Mouse (Mus musculus) A20 (cell line): ENCODE measurements around the gene Rai14.
A peak's percentile ranks its signal among the peaks of the same experiment; 100 is the strongest.

Experiments used
- DNase-seq: peaks from one replicate; pipeline ENCODE4 v3.0.0-alpha.2; 2011; ENCODE audit warnings: low read depth, low spot score

Gene Rai14

GRCm38 (mm10) chr15:10714409-10715138 is at the start of gene Rai14:
Rai14 (minus strand) TSS chr15:10714624.
- no peak for DNase-seq

- DNase-seq = no peak
Observed at GRCm38 (mm10) chr15:10761441-10761840, 47.0 kb upstream of the Rai14 start.

DNA sequence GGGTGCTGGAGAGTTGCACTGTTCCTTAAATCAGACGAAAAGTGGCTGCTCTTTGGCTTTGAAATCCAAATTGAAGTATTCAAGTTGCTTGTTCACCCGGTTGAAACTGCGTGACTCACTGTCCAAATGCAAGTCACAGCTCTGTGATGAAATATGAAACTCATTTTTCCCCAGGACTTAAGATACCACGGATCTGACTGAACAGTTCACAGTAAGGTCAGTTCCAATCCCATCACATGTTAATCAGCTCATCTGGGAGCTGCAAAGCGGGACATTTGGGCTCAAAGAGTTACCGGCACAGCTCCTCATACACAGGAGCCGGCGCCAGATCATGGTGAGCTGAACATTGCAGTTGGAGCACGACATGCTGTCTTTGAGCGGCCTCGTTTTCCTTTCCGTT is 45.6 kb upstream of the Rai14 start:
- DNase-seq = no peak

DNA sequence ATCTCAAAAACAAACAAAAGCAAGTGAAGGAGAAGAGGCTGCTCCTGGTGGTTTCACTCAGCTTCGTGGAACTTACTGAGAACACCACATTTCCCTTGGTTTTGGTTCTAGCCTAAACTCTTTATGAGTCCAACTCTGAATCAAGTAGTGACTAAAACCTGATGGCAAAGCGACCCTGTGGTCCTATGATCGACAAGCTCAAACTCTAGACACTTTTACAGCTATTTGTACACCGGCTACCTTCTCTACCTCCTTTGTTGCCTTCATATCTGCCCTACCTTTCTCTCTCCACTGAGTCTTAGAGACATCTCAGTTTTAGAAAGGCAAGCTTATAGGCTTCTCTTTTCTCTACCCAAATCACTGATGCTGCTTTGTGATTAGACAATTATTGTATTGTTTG is 45.0 kb upstream of the Rai14 start:
- no peak for DNase-seq

GRCm38 (mm10) chr15:10758808-10759207 is 44.4 kb upstream of the Rai14 start:
- no peak for DNase-seq

DNA sequence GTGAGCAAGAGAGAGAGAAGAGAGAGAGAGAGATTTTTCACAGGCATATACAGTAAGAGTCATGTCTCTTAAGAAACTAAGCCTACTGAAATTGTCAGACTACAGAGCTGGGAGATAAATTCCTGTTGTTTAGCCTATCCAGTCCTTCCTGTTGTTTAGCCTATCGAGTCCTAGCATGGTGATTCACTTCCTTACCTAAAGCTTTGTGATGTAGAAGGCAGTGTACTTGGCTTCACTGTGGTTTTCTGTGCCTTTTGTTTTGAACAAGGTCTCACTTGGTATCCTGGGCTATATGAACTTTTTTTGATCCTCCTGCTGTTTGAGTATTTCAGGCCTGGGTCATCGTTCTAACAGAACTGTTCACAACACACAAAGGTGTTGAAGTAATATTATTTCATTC is 36.7 kb upstream of the Rai14 start:
- no peak for DNase-seq

GRCm38 (mm10) chr15:10750339-10750738 is 35.9 kb upstream of the Rai14 start:
- no peak for DNase-seq

DNA sequence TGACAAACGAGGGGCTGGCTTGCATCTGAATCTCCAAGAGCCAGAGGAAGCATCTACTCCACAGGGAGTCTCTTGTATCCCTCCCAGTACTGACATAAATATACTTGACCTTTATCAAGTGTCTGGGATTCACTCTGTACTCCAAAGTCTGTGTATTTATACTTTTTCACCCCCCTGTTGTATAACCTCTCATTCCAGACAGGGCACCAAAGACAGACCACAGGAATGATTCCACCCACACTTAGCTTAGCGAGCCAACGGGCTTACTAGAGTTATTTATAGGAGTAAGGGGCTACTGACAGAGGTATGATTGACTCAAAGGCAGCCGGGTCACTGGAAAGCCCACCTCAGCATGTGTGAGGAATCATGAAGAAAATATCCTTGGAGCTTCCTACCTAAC is 35.3 kb upstream of the Rai14 start:
- no peak for DNase-seq

DNA sequence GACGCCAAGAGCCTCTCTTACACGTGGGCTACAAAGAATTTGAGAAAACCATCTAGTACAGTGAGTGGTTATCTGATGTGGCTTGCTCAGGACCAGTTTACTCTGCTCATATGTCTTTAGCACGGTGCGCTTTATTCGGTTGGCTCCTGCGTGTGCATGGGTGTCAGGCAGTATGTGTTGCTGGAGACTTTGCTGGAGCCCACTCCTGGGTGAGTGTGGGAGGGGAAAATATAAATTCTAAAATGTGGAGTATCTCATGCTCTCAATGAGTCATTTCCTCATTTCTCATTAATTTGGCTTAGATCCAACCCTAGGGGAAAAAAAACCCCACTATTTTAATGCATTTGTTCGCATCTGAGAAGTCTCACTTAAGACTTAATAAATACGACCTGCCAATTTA is 33.2 kb upstream of the Rai14 start:
- peak; percentile 3 for DNase-seq

- no peak for DNase-seq
Observed at GRCm38 (mm10) chr15:10747226-10747625, 32.8 kb upstream of the Rai14 start.

GRCm38 (mm10) chr15:10746303-10747051 is 32.1 kb upstream of the Rai14 start:
- DNase-seq = no peak

- no peak for DNase-seq
Observed at GRCm38 (mm10) chr15:10742441-10742840, 28.0 kb upstream of the Rai14 start.

DNA sequence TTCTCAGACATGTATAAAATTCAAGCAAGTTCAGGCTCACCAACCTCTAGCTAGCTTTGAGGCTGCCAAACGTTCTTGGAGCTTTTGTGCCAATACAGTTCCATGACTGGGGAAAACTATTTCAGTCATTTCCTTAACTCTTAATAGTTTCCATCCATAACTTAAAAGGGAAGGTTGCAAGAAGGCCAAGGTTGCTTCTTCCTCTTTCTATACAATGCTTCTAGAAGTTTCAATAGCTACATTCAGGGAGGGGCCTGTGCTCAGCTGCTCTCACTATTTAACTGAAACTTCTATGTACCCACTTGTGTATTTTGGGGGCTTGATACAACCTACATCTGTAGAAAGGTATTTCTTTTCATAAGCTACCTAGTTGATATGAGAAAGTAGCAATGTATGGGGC is 24.9 kb upstream of the Rai14 start:
- no peak for DNase-seq

- DNase-seq = no peak
Observed at GRCm38 (mm10) chr15:10738354-10739142, 24.1 kb upstream of the Rai14 start.

DNA sequence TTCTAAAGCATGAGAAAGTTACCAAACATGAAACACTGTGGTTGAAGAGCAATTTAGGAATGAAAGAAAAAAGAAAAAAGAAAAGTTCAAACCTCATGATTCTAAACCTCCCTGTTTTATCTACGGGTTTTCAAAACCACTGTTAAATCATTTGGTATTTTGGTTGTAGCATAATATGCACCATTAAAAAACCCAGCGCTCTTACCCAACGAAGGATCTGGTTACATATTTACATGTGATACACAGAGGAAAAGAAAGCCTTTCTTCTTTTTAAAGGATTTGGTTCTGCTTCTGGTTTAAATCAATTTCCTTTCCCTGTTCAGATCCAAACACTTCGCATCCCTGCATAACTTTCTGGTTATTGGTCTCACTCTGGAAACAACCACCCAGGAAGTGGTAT is 21.5 kb upstream of the Rai14 start:
- no peak for DNase-seq

GRCm38 (mm10) chr15:10735216-10735615 is 20.8 kb upstream of the Rai14 start:
- DNase-seq = no peak

DNA sequence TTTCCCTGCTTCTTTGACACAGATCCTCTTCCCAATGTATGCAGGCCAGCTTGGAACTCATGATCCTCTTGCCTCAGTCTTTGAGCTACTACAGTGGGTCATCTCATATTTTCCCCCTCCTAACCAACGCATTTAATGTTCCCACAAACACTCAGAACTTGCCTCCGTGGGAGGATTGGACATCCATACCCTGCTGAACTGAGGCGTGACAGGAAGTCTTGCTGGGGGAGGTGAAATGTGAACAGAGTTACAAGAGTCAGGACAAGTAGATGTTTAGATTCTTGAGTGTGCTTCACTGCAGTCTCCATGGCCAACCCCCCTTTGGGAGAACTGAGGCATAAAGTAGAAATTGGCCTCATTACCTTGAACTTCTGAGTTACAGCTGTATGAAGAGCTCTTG is 17.0 kb upstream of the Rai14 start:
- no peak for DNase-seq

DNA sequence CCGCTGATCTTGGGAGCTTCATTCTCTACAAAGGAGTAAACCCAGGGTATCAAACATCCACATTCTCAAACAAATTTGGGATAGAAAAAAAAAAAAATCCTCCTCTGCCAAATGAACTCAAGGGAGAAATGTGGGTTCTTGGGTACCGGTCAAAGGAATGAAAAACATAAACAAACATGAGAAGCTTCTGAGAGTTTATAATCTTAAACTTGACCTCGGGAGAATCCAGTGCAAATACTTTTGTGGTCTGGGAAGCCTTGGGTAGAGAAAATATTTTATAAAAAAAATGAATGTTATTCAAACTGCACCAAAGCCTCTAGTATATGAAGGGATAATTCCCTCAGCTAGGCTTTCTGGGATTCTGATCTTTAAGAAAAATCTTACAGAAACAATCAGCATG is 11.8 kb upstream of the Rai14 start:
- no peak for DNase-seq

- DNase-seq = no peak
Observed at GRCm38 (mm10) chr15:10724857-10725256, 10.4 kb upstream of the Rai14 start.

DNA sequence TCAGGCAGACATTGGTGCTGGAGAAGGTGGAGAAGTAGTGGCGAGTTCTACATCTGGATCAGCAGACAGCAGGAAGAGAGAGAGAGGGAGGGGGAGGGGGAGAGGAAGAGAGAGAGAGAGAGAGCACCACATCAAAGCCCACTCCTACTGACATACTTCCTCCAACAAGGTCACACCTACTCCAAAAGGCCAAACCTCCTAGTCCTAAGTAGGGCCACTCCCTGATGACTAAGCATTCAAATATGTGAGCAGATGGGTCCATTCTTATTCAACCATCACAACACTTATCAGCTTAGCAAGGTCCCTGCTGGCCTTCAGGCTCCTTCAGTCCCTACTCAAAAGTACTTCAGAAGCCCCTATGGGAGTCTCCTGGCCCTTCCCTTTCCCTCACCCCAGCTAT is 9.1 kb upstream of the Rai14 start:
- peak; percentile 2 for DNase-seq

GRCm38 (mm10) chr15:10722629-10723339 is 8.4 kb upstream of the Rai14 start:
- no peak for DNase-seq

DNA sequence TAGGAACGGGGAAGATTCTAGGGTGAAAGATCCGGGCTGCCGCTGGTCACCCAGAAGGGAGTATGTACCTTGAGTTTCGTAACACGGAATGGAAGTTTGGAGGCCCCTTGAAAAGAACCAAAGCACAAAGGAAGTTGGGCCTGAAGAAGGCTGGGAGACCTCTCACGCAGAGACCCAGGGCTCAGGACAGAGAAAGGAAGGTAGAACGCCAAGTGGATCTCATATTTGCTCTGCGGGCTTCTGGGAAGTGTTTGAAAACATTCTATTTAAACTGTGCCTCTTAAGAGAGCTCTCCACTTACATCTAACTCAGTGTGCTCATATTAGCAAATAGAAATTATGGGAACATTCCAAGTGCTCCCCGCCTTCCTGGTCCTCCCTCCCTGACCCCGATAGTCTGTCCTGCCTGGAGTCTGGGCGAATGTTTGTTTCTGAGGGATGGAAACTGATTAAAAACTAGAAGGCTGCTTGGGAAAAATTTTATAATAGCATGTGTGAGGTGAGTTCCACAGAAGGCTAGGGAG is 6.9 kb upstream of the Rai14 start:
- DNase-seq = no peak
